Mouse (Mus musculus) bone marrow, adult 2 months (tissue): ENCODE data around the gene Sumf2.

Experiments used
- CTCF ChIP-seq: fragments of 200-500 bp; IDR thresholded peaks from 2 replicates; pipeline ENCODE4 v1.5.1; 2011; ENCODE audit warnings: low read length, control low read depth; ENCODE audit not compliant: control insufficient read depth, insufficient read depth
- POLR2A ChIP-seq: fragments of 200-500 bp; IDR thresholded peaks from 2 replicates; pipeline ENCODE4 v1.6.1; 2011; ENCODE audit warnings: low read depth, mild to moderate bottlenecking, control low read depth, low read length, borderline replicate concordance; ENCODE audit not compliant: control insufficient read depth

- TF ChIP-seq CTCF (no peak), POLR2A (no peak)
These were observed 19.1 kb downstream of the Sumf2 start for GRCm38 (mm10) chr5:129865841-129866240.
